Mouse (Mus musculus) neural tube, embryonic 15.5 days (tissue): ENCODE measurements around the gene Arl6ip6. TPM values are rescaled to one million over a fixed set of nuclear protein-coding genes. Genes with fewer than 3 reads are reported as not detected.

ENCODE experiments used
- ATAC-seq: fragments of 200-750 bp; cut with Nextera tagmentation; 2 replicates; pipeline ENCODE4 v1.8.0; 2017; ENCODE audit warnings: mild to moderate bottlenecking, moderate TSS enrichment, moderate library complexity; ENCODE audit not compliant: low FRiP score
- H3K27ac ChIP-seq: fragments of 300-500 bp; sonication (generic); replicated peaks from 2 replicates; pipeline ENCODE4 v1.5.1; 2015; ENCODE audit warnings: mild to moderate bottlenecking, inconsistent platforms
- H3K27me3 ChIP-seq: fragments of 300-500 bp; sonication (generic); replicated peaks from 2 replicates; pipeline ENCODE4 v1.6.1; 2015; ENCODE audit warnings: inconsistent platforms
- H3K36me3 ChIP-seq: fragments of 300-500 bp; sonication (generic); 2 replicates; pipeline ENCODE4 v1.6.1; 2015; ENCODE audit warnings: inconsistent platforms
- H3K4me1 ChIP-seq: fragments of 300-500 bp; sonication (generic); 2 replicates; pipeline ENCODE4 v1.6.1; 2015; ENCODE audit warnings: inconsistent platforms
- H3K4me2 ChIP-seq: fragments of 300-500 bp; sonication (generic); 2 replicates; pipeline ENCODE4 v1.6.1; 2015; ENCODE audit warnings: inconsistent platforms, mild to moderate bottlenecking, moderate library complexity
- H3K4me3 ChIP-seq: fragments of 300-500 bp; sonication (generic); replicated peaks from 2 replicates; pipeline ENCODE4 v1.5.1; 2015; ENCODE audit warnings: mild to moderate bottlenecking, inconsistent platforms
- H3K9ac ChIP-seq: fragments of 300-500 bp; sonication (generic); replicated peaks from 2 replicates; pipeline ENCODE4 v1.6.1; 2015; ENCODE audit warnings: mild to moderate bottlenecking, inconsistent platforms
- H3K9me3 ChIP-seq: fragments of 300-500 bp; sonication (generic); replicated peaks from 2 replicates; pipeline ENCODE4 v1.6.1; 2016; ENCODE audit warnings: inconsistent platforms
- WGBS: fragments of 180-500 bp; shearing (Covaris S2); methylation state at CpG from one replicate; pipeline ENCODE4 v1.1.7; 2015; ENCODE audit warnings: mixed read lengths; 5-methylcytosine and 5-hydroxymethylcytosine counted together
- polyA plus RNA-seq: library from polyadenylated mRNA; unstranded; fragments of >200 nt; fragmentation: Nextera tagmentation; extraction: Ambion mirVana; gene quantifications from 2 replicates; pipeline ENCODE4 v1.2.1, GENCODE M21; 2015

The Arl6ip6 gene
- 26.5 and 27.9 TPM in 2 replicates for polyA plus RNA-seq

DNA sequence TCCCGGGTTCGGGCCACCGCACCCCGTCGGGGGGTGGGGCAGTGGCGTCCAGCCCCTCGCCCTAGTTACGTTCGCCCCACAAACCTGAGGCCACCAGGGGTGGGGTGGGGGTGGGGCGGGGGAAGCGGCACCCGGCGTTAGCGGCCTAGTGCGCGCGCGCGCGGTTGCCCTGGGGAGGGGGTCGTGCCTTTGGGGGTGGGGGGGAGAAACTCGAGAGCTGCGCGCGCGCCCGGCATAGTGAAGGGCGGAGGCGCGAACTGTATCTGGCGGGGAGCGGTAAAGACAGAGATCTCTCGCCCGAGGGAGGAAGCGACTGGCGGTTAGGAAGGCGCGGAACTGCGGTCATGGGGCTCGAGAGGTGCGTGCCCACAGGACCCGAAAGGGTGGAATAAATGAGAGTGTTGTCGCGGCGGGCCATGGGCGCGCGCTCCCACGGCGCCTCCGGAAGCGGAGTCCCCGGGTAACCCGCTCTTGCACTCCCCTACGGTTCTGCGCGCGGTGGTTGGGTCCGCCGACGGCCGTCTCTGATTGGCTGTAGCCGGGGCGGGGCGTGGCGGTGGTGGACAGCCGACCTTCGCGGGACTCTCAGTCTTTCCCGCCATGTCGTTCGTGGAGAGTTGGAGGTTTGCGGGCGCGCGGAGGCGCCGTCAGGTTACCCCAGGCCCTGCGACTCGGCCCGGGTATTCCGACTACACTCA, at the start of gene Arl6ip6:
Gene Arl6ip6 (plus strand): TSS at position 204 of the 698 bp plus-strand sequence.
- Histone ChIP-seq H3K4me2 (peak within 1 kb of the TSS; percentile 74), H3K4me3 (peak within 1 kb of the TSS; percentile 90), H3K4me1 (peaks cover 23% of the 10 kb centered on the region), H3K27me3 (no peaks in the 10 kb centered on the region), H3K9ac (peak within 1 kb of the TSS; percentile 89), H3K9me3 (no peaks in the 10 kb centered on the region), H3K27ac (peak within 1 kb of the TSS; percentile 100), H3K36me3 (peaks cover 6% of the 10 kb centered on the region; the same call in 1 of the 2 replicates)
- peak; percentile 92 for ATAC-seq
- WGBS = under 1% methylated on average over 80 of the region's 82 CpGs

DNA sequence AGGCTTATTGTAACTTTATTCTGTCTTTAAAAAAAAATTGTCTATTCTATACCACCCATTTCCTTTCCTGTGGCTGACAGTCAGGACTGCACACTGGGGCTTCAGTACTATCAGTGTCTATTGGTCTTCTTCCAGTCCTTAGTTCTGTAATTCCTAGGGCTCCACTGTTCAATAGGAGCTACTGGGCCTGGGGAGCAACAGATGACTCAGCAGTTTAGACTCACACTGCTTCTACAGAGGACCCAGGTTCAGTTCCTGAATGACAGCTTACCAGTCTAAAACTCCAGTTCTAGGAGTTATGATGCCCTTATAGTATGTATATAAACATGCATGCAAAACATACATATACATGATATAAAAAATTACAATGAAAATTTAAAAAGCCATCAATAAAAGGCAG, 44.7 kb upstream of the Arl6ip6 start:
- Histone ChIP-seq H3K9me3 (no peaks in the 10 kb centered on the region), H3K9ac (no peak overlapping the region), H3K4me2 (no peak overlapping the region), H3K4me3 (no peak overlapping the region), H3K4me1 (no peaks in the 10 kb centered on the region), H3K27ac (no peak overlapping the region), H3K36me3 (peaks cover 32% of the 10 kb centered on the region), H3K27me3 (no peaks in the 10 kb centered on the region)
- ATAC-seq = no peak

DNA sequence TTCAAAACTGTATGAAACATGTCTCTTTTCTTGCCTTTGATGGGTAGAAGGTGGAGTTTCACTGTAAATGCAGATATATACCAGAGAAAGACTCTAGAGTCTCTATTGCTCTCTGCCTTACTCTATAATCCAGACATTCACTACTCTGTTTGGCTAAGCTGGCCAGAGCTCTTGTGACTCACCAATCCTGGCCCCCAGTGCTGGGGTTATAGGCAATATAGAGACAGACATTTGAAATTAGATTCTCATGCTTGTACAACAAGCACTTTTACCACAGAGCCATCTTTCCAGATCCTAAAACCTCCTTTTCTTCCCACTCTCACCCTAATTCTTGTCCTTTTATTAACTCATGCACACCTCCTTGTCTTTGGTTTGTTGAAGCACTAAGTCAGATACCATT, 17.6 kb upstream of the Arl6ip6 start:
- H3K9me3 ChIP-seq = no peaks in the 10 kb centered on the region
- H3K4me3 ChIP-seq = no peak overlapping the region
- no peak overlapping the region for H3K27ac ChIP-seq
- H3K4me2 ChIP-seq = no peak overlapping the region
- H3K9ac ChIP-seq = no peak overlapping the region
- H3K4me1 ChIP-seq = no peaks in the 10 kb centered on the region
- no peaks in the 10 kb centered on the region for H3K27me3 ChIP-seq
- peaks cover 7% of the 10 kb centered on the region for H3K36me3 ChIP-seq
- no peak for ATAC-seq

DNA sequence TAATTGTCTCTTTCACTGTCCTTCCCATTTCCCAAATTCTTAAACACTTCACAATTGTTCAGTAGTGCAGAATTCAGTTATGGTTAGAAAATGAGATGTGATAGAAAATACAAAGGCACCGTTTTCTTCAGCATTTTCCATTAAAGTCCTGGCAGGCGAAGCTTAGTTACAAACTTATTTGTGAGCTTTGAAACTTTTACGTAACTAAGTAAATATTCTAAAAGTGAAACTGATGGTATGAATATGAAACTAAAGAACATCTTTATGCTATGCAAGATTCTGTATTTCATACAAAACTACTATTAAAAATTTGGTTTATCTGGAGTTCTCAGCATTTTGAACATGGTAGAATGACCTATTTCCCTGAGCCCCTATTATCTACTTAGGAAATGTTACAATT, 12.6 kb upstream of the Arl6ip6 start:
- Histone ChIP-seq H3K4me1 (no peaks in the 10 kb centered on the region), H3K9ac (no peak overlapping the region), H3K27ac (no peak overlapping the region), H3K9me3 (no peaks in the 10 kb centered on the region), H3K36me3 (peaks cover 6% of the 10 kb centered on the region), H3K4me3 (no peak overlapping the region), H3K4me2 (no peak overlapping the region), H3K27me3 (no peaks in the 10 kb centered on the region)
- no peak for ATAC-seq
- WGBS = 90% methylated on average over 3 of the region's 3 CpGs

DNA sequence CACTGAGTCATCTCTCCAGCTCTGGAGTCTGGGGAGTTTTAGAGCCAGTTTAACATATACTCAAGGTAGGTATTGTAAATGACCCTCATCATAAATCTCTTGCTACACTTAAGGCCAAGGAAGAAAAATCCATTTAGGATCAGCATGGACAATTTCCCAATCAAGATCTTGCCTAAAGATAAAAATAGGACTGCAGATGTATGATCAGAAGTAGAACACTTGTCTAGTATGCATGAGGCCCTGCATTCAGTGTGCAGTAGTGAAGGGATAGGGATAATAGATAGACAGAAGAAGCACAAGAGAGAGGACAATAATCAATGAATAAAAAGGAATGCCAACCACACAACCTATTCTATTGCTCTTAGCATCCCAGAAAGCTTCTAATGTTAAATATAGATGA, 11.7 kb upstream of the Arl6ip6 start:
- Histone ChIP-seq H3K36me3 (peaks cover 4% of the 10 kb centered on the region; the same call in 1 of the 2 replicates), H3K4me3 (no peak overlapping the region), H3K4me2 (no peak overlapping the region), H3K4me1 (no peaks in the 10 kb centered on the region), H3K9me3 (no peaks in the 10 kb centered on the region), H3K27ac (no peak overlapping the region), H3K27me3 (no peaks in the 10 kb centered on the region), H3K9ac (no peak overlapping the region)
- no peak for ATAC-seq

GRCm38 (mm10) chr2:53189811-53190210, 1.7 kb upstream of the Arl6ip6 start:
- Histone ChIP-seq H3K4me2 (peak overlapping the region; percentile 74), H3K27me3 (no peaks in the 10 kb centered on the region), H3K9ac (no peak overlapping the region), H3K36me3 (peaks cover 2% of the 10 kb centered on the region; the same call in 1 of the 2 replicates), H3K4me1 (peaks cover 23% of the 10 kb centered on the region), H3K27ac (no peak overlapping the region), H3K4me3 (peak overlapping the region; percentile 24), H3K9me3 (no peaks in the 10 kb centered on the region)
- no peak for ATAC-seq
- WGBS = 63% methylated on average over 3 of the region's 3 CpGs

GRCm38 (mm10) chr2:53190684-53191511, 628 bp upstream of the Arl6ip6 start, which contains the start of gene Prpf40a:
Gene Prpf40a, minus strand, starts transcription at chr2:53191284.
- no peaks in the 10 kb centered on the region for H3K9me3 ChIP-seq
- peak within 1 kb of the TSS; percentile 89 for H3K9ac ChIP-seq
- WGBS = 0% methylated on average over 49 of the region's 53 CpGs
- H3K4me3 ChIP-seq = peak within 1 kb of the TSS; percentile 90
- H3K4me1 ChIP-seq = peaks cover 23% of the 10 kb centered on the region
- H3K27ac ChIP-seq = peak within 1 kb of the TSS; percentile 100
- H3K27me3 ChIP-seq = no peaks in the 10 kb centered on the region
- peak; percentile 97 for ATAC-seq
- peaks cover 6% of the 10 kb centered on the region; the same call in 1 of the 2 replicates for H3K36me3 ChIP-seq
- peak within 1 kb of the TSS; percentile 74 for H3K4me2 ChIP-seq

GRCm38 (mm10) chr2:53192386-53192785, 860 bp downstream of the Arl6ip6 start:
- peak; percentile 1; the same call in 1 of the 2 replicates for ATAC-seq
- peak overlapping the region; percentile 90 for H3K4me3 ChIP-seq
- peak overlapping the region; percentile 77 for H3K9ac ChIP-seq
- H3K4me2 ChIP-seq = peak overlapping the region; percentile 74
- H3K4me1 ChIP-seq = peaks cover 23% of the 10 kb centered on the region
- H3K9me3 ChIP-seq = no peaks in the 10 kb centered on the region
- no peaks in the 10 kb centered on the region for H3K27me3 ChIP-seq
- H3K36me3 ChIP-seq = peaks cover 6% of the 10 kb centered on the region; the same call in 1 of the 2 replicates
- WGBS = under 1% methylated on average over 20 of the region's 20 CpGs
- H3K27ac ChIP-seq = peak overlapping the region; percentile 100

GRCm38 (mm10) chr2:53196431-53196830, 4.9 kb downstream of the Arl6ip6 start:
- H3K27me3 ChIP-seq = no peaks in the 10 kb centered on the region
- no peak overlapping the region for H3K4me3 ChIP-seq
- WGBS = 93% methylated on average over 10 of the region's 10 CpGs
- H3K9me3 ChIP-seq = no peaks in the 10 kb centered on the region
- no peak for ATAC-seq
- H3K27ac ChIP-seq = no peak overlapping the region
- H3K4me1 ChIP-seq = peaks cover 14% of the 10 kb centered on the region
- no peak overlapping the region for H3K4me2 ChIP-seq
- no peak overlapping the region for H3K9ac ChIP-seq
- peaks cover 4% of the 10 kb centered on the region; the same call in 1 of the 2 replicates for H3K36me3 ChIP-seq

DNA sequence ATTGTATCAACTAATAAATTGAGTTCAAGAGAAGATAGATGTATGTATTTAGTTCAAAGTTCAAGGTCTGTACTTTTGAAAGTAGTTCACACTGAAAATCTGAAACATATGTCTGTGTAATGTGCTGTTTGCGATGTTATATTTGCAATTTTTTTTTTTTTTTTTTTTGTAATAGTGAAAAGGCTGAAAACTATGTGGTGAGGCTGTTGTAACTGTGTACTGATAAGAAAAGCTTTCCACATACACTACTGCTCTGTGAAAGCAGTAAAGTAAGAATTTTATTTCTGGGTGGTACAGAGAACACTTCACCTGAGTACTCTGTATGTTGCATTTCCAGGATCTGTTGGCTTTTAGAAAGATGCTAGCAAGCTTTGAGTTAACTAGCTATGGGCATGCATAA, 7.7 kb downstream of the Arl6ip6 start:
- Histone ChIP-seq H3K4me1 (no peaks in the 10 kb centered on the region), H3K36me3 (peaks cover 4% of the 10 kb centered on the region; the same call in 1 of the 2 replicates), H3K27me3 (no peaks in the 10 kb centered on the region), H3K4me3 (no peak overlapping the region), H3K4me2 (no peak overlapping the region), H3K9me3 (no peaks in the 10 kb centered on the region), H3K27ac (no peak overlapping the region), H3K9ac (no peak overlapping the region)
- WGBS = 98% methylated on average over 1 of the region's 1 CpGs
- ATAC-seq = no peak

DNA sequence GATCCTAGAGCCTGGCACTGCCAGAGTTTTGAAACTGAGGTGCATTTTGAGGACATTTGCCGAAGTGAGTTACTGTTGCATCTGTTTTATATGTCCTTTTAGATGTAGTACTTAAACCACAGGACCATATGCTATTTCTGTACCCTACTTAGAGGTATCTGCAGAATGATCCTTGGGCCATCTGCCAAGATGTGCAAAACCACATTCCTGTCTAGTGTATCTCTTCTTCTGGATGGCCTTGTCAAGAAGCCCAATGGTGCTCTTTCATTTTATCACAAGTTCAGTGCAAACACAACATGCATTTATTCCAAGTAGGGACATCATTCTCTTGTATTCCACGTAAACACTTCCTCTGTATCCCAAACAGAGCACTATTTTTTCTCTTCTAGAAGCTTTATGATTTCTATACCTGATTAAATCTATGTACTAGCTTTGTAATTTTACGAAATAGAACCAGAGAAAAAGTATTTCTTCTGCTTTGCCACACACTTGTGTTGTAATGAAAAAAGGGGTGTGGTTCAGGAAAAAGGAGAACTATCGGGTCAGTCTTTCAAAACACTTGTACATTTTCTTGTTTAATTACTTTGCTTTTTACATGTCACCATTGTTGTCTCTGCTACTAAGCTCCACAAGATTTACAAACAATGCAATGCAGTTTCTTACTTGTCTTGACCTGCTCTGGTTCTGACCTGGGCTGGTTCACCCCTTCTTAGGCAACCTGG, 8.8 kb downstream of the Arl6ip6 start:
- Histone ChIP-seq H3K4me3 (no peak overlapping the region), H3K9ac (no peak overlapping the region), H3K9me3 (no peaks in the 10 kb centered on the region), H3K27me3 (no peaks in the 10 kb centered on the region), H3K27ac (no peak overlapping the region), H3K4me2 (no peak overlapping the region), H3K36me3 (no peaks in the 10 kb centered on the region; the same call in 1 of the 2 replicates), H3K4me1 (no peaks in the 10 kb centered on the region)
- 89% methylated on average over 4 of the region's 4 CpGs for WGBS
- no peak for ATAC-seq
